Mouse (Mus musculus): ENCODE results near the gene Nmur1.

DNA sequence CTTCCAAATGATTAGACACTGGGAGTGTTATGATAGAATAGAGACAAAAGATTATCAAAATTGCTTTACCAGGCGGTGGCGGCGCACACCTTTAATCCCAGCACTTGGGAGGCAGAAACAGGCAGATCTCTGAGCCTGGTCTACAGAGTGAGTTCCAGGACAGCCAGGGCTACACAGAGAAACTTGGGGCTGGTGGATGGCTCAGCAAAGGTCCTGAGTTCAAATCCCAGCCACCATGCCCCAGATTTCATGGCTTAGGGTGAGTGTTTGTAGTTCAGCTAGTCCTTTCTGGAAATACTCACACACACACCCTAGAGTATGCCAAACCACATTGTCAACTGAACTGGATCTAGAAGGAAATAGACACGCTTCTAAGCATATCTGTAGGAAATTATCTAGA, 81.0 kb downstream of the Nmur1 start:
- TF ChIP-seq CTCF (IDR thresholded peaks at IDR 0.05; ENCODE audit: low read depth) = no peak
- no peak for TF ChIP-seq EP300 (IDR thresholded peaks at IDR 0.05; ENCODE audit: low read depth)
